Mouse (Mus musculus): ENCODE measurements around the gene Ggta1. TPM values are rescaled to one million over a fixed set of nuclear protein-coding genes. Genes with fewer than 3 reads are reported as not detected.

The Ggta1 gene
- total and polyA plus RNA-seq, 2 experiments from 2014 or later = 16.4 to 37.1 TPM

GRCm38 (mm10) chr2:35427559-35427958, 35.5 kb downstream of the Ggta1 start:
- 59% methylated on average over 2 of the region's 2 CpGs for WGBS
- ATAC-seq (ENCODE audit: insufficient read depth, low read depth) (no peak), DNase-seq (ENCODE audit: low spot score) (no peak)
- Histone ChIP-seq H3K27me3 (ENCODE audit: control insufficient read depth, insufficient read depth, low read length) (no peaks in the 10 kb centered on the region), H3K4me2 (ENCODE audit: low read depth, low read length) (no peak overlapping the region), H3K9me3 (replicated peaks; ENCODE audit: control insufficient read depth, low read length) (no peaks in the 10 kb centered on the region), H3K36me3 (replicated peaks; ENCODE audit: control insufficient read depth, insufficient read depth, low read length) (peaks cover 9% of the 10 kb centered on the region; the same call in 1 of the 2 replicates), H3K4me1 (ENCODE audit: control insufficient read depth, insufficient read depth) (peaks cover 25% of the 10 kb centered on the region), H3K4me3 (ENCODE audit: low read depth, low read length) (no peak overlapping the region), H3K27ac (ENCODE audit: low read depth) (peak overlapping the region; percentile 8; the same call in 1 of the 2 replicates), H3K9ac (replicated peaks; ENCODE audit: low read depth, low read length) (no peak overlapping the region)
- TF ChIP-seq EP300 (IDR thresholded peaks at IDR 0.05; ENCODE audit: low read depth) (no peak), CTCF (IDR thresholded peaks at IDR 0.05; ENCODE audit: low read depth) (no peak)

- Histone ChIP-seq H3K4me1 (ENCODE audit: control insufficient read depth, insufficient read depth) (0 out of 2 replicates have a peak, but pooled peaks cover 11% of the 10 kb centered on the region), H3K9me3 (replicated peaks; ENCODE audit: control insufficient read depth, low read length) (0 out of 2 replicates have a peak, but pooled peaks cover 3% of the 10 kb centered on the region), H3K36me3 (replicated peaks; ENCODE audit: control insufficient read depth, insufficient read depth, low read length) (peaks cover 34% of the 10 kb centered on the region), H3K4me3 (ENCODE audit: low read depth, low read length) (no peak overlapping the region), H3K4me2 (ENCODE audit: low read depth, low read length) (no peak overlapping the region), H3K9ac (replicated peaks; ENCODE audit: low read depth, low read length) (no peak overlapping the region), H3K27ac (ENCODE audit: low read depth) (no peak overlapping the region), H3K27me3 (ENCODE audit: control insufficient read depth, insufficient read depth, low read length) (no peaks in the 10 kb centered on the region)
- ATAC-seq (ENCODE audit: insufficient read depth, low read depth) (no peak), DNase-seq (ENCODE audit: low spot score) (no peak)
- WGBS = 87% methylated on average over 1 of the region's 1 CpGs
- TF ChIP-seq EP300 (IDR thresholded peaks at IDR 0.05; ENCODE audit: low read depth) (no peak), CTCF (IDR thresholded peaks at IDR 0.05; ENCODE audit: low read depth) (no peak)
These were observed 39.2 kb downstream of the Ggta1 start for GRCm38 (mm10) chr2:35423711-35424339.

GRCm38 (mm10) chr2:35422384-35422783, 40.6 kb downstream of the Ggta1 start:
- Histone ChIP-seq H3K4me2 (ENCODE audit: low read depth, low read length) (no peak overlapping the region), H3K9me3 (replicated peaks; ENCODE audit: control insufficient read depth, low read length) (0 out of 2 replicates have a peak, but pooled peaks cover 4% of the 10 kb centered on the region), H3K36me3 (replicated peaks; ENCODE audit: control insufficient read depth, insufficient read depth, low read length) (peaks cover 35% of the 10 kb centered on the region), H3K4me1 (ENCODE audit: control insufficient read depth, insufficient read depth) (0 out of 2 replicates have a peak, but pooled peaks cover 1% of the 10 kb centered on the region), H3K4me3 (ENCODE audit: low read depth, low read length) (no peak overlapping the region), H3K9ac (replicated peaks; ENCODE audit: low read depth, low read length) (no peak overlapping the region), H3K27ac (ENCODE audit: low read depth) (no peak overlapping the region), H3K27me3 (ENCODE audit: control insufficient read depth, insufficient read depth, low read length) (no peaks in the 10 kb centered on the region)
- no peak for TF ChIP-seq EP300 (IDR thresholded peaks at IDR 0.05; ENCODE audit: low read depth)
- no peak for TF ChIP-seq CTCF (IDR thresholded peaks at IDR 0.05; ENCODE audit: low read depth)
- WGBS = 75% methylated on average over 3 of the region's 3 CpGs
- ATAC-seq (ENCODE audit: insufficient read depth, low read depth) = no peak
- DNase-seq (ENCODE audit: low spot score) = no peak

- Histone ChIP-seq H3K27me3 (ENCODE audit: control insufficient read depth, insufficient read depth, low read length) (no peaks in the 10 kb centered on the region), H3K9ac (replicated peaks; ENCODE audit: low read depth, low read length) (no peak overlapping the region), H3K36me3 (replicated peaks; ENCODE audit: control insufficient read depth, insufficient read depth, low read length) (peaks cover 35% of the 10 kb centered on the region), H3K27ac (ENCODE audit: low read depth) (no peak overlapping the region), H3K4me2 (ENCODE audit: low read depth, low read length) (no peak overlapping the region), H3K4me3 (ENCODE audit: low read depth, low read length) (no peak overlapping the region), H3K9me3 (replicated peaks; ENCODE audit: control insufficient read depth, low read length) (0 out of 2 replicates have a peak, but pooled peaks cover 4% of the 10 kb centered on the region), H3K4me1 (ENCODE audit: control insufficient read depth, insufficient read depth) (no peaks in the 10 kb centered on the region)
- ATAC-seq (ENCODE audit: insufficient read depth, low read depth) = no peak
- TF ChIP-seq CTCF (IDR thresholded peaks at IDR 0.05; ENCODE audit: low read depth) (no peak), EP300 (IDR thresholded peaks at IDR 0.05; ENCODE audit: low read depth) (no peak)
- no peak for DNase-seq (ENCODE audit: low spot score)
- WGBS = 29% methylated on average over 1 of the region's 1 CpGs
These were observed 42.4 kb downstream of the Ggta1 start for GRCm38 (mm10) chr2:35420681-35421080.

GRCm38 (mm10) chr2:35419671-35420070, 43.4 kb downstream of the Ggta1 start:
- DNase-seq (ENCODE audit: low spot score) (no peak), ATAC-seq (ENCODE audit: insufficient read depth, low read depth) (no peak)
- H3K4me2 ChIP-seq (ENCODE audit: low read depth, low read length) = no peak overlapping the region
- 0 out of 2 replicates have a peak, but pooled peaks cover 4% of the 10 kb centered on the region for H3K9me3 ChIP-seq (replicated peaks; ENCODE audit: control insufficient read depth, low read length)
- H3K4me1 ChIP-seq (ENCODE audit: control insufficient read depth, insufficient read depth) = no peaks in the 10 kb centered on the region
- H3K9ac ChIP-seq (replicated peaks; ENCODE audit: low read depth, low read length) = no peak overlapping the region
- peaks cover 35% of the 10 kb centered on the region for H3K36me3 ChIP-seq (replicated peaks; ENCODE audit: control insufficient read depth, insufficient read depth, low read length)
- 92% methylated on average over 2 of the region's 2 CpGs for whole genome bisulfite sequencing
- no peak overlapping the region for H3K4me3 ChIP-seq (ENCODE audit: low read depth, low read length)
- H3K27ac ChIP-seq (ENCODE audit: low read depth) = no peak overlapping the region
- H3K27me3 ChIP-seq (ENCODE audit: control insufficient read depth, insufficient read depth, low read length) = no peaks in the 10 kb centered on the region
- TF ChIP-seq CTCF (IDR thresholded peaks at IDR 0.05; ENCODE audit: low read depth) (no peak), EP300 (IDR thresholded peaks at IDR 0.05; ENCODE audit: low read depth) (no peak)

Measured in heart, postnatal 0 days (tissue).